Comparison of ENCODE assay signal across 8 mouse cellular contexts in the genomic region with DNA sequence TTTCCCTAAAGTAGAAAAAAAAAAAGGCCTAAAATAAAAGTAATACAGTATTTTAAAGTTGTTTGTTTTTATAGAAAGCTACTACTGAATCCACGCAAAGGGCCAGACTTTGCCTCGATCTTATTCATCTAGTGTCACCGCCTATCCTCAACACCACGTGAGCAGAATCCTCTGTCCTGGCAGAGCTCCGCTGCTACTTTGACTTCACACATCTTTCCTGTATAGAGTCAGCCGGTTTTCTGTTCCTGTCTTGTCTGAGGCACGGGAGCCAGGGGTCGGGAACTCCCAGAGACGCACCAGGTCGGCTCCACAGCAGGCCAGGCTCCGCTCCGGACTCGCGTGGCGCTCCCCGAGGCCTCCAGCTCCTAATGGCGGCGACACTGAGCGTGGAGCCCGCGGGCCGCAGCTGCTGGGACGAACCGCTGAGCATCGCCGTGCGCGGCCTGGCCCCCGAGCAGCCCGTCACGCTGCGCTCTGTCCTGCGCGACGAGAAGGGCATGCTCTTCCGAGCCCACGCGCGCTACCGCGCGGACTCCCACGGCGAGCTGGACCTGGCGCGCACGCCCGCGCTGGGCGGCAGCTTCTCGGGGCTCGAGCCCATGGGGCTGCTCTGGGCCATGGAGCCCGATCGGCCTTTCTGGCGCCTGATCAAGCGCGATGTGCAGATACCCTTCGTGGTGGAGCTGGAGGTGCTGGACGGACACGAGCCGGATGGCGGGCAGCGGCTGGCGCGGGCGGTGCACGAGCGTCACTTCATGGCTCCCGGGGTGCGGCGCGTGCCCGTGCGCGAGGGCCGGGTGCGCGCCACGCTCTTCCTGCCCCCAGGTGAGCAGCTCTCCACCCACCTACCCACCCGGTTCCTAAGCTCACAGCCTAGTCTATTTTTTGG. TPM values are rescaled to one million over a fixed set of nuclear protein-coding genes. Genes with fewer than 3 reads are reported as not detected.
DNase-seq lines count a peak whose midpoint lies in the region; ATAC-seq and TF ChIP-seq lines count a peak whose summit lies in the region.
"Not testable (repeated sequence)": the region's sequence is repeated elsewhere in the genome, so short reads cannot be mapped to it uniquely, and the experiment has no call there.

Acot6 (plus strand) TSS at position 51 of the 889 bp plus-strand sequence.

- TF ChIP-seq CTCF in lung, postnatal 0 days (IDR thresholded peaks at IDR 0.05): peak; percentile 39

- ATAC-seq in common myeloid progenitor, adult 5-6 weeks (replicated peaks; ENCODE audit: low read depth, poor library complexity, severe bottlenecking): peak; percentile 71
- peak; percentile 82 for ATAC-seq in hindbrain, embryonic 14.5 days (ENCODE audit: low FRiP score)
- ATAC-seq in lung, postnatal 0 days: peak; percentile 78

- not testable (repeated sequence) for TF ChIP-seq EP300 in lung, postnatal 0 days (IDR thresholded peaks at IDR 0.05)

- not testable (repeated sequence) for H3K9me3 ChIP-seq in hindbrain, embryonic 14.5 days (ENCODE audit: control insufficient read depth, low read length); lung, postnatal 0 days (ENCODE audit: low read length)

- not testable (repeated sequence) for H3K4me1 ChIP-seq in hindbrain, embryonic 14.5 days (replicated peaks; ENCODE audit: control insufficient read depth, insufficient read depth, low read length); lung, postnatal 0 days (ENCODE audit: insufficient read depth, low read depth, low read length)

- peak within 1 kb of the TSS; percentile 47 for H3K4me3 ChIP-seq in hindbrain, embryonic 14.5 days (replicated peaks; ENCODE audit: low read length)
- peak within 1 kb of the TSS; percentile 51 for H3K4me3 ChIP-seq in lung, postnatal 0 days (ENCODE audit: low read depth, low read length)

- DNase-seq in T-cell, adult 2 months (ENCODE audit: low spot score): peak; percentile 46
- peak; percentile 27 for DNase-seq in gastrocnemius, adult 18-20 months (ENCODE audit: low spot score)
- DNase-seq in hindbrain, embryonic 14.5 days (ENCODE audit: low spot score): peak; percentile 67
- DNase-seq in layer of hippocampus, postnatal 14 days (ENCODE audit: low spot score in 2 of 2): peak; percentile 27 to 55
- peak; percentile 67 for DNase-seq in lung, postnatal 0 days (ENCODE audit: low spot score)
- DNase-seq in ovary, postnatal 10 days (ENCODE audit: low spot score): peak; percentile 18
- DNase-seq in thymus, postnatal 0 days (ENCODE audit: low spot score): peak; percentile 48

- H3K36me3 ChIP-seq in hindbrain, embryonic 14.5 days (replicated peaks; ENCODE audit: control insufficient read depth, insufficient read depth); lung, postnatal 0 days (ENCODE audit: insufficient read depth, low read length): not testable (repeated sequence)

- H3K9ac ChIP-seq in hindbrain, embryonic 14.5 days: peak within 1 kb of the TSS; percentile 65
- peak within 1 kb of the TSS; percentile 36 for H3K9ac ChIP-seq in lung, postnatal 0 days (replicated peaks; ENCODE audit: low read depth)

- H3K4me2 ChIP-seq in hindbrain, embryonic 14.5 days (replicated peaks): peak within 1 kb of the TSS; percentile 83
- H3K4me2 ChIP-seq in lung, postnatal 0 days (replicated peaks; ENCODE audit: low read depth, low read length): peak within 1 kb of the TSS; percentile 76

- H3K27ac ChIP-seq in hindbrain, embryonic 14.5 days: peak within 1 kb of the TSS; percentile 59; the same call in 1 of the 2 replicates
- H3K27ac ChIP-seq in lung, postnatal 0 days (ENCODE audit: low read length): 0 out of 2 replicates have a peak within 1 kb of the TSS, but pooled peaks have one; percentile 32

- WGBS in hindbrain, embryonic 14.5 days: under 1% methylated on average over 72 of the region's 80 CpGs
- under 1% methylated on average over 62 of the region's 80 CpGs for WGBS in lung, postnatal 0 days

- H3K27me3 ChIP-seq in hindbrain, embryonic 14.5 days (ENCODE audit: control insufficient read depth, insufficient read depth, low read length); lung, postnatal 0 days (replicated peaks; ENCODE audit: insufficient read depth, low read length): not testable (repeated sequence)

RNA-seq across cellular contexts. Expression of gene Acot6, which starts in this region (rescaled TPM):
- 1.6 and 2.5 TPM in 2 replicates for total RNA-seq in common myeloid progenitor, adult 5-6 weeks (2017)
- total RNA-seq in gastrocnemius, adult 18-20 months (2021): 1 to 10 TPM; 2.5 to 3.0 TPM
- 1.5 TPM in 2 replicates for polyA plus RNA-seq in hindbrain, embryonic 14.5 days (2014; fragmentation: Nextera tagmentation; extraction: Ambion mirVana)
- 1 to 10 TPM; 4.7 to 5.0 TPM for total RNA-seq in layer of hippocampus, postnatal 14 days (2021)
- 1.1 and 1.3 TPM in 2 replicates for polyA plus RNA-seq in lung, postnatal 0 days (2015; fragmentation: Nextera tagmentation; extraction: Ambion mirVana)
- 0.62 and 0.95 TPM in 2 replicates for polyA plus RNA-seq in thymus, postnatal 0 days (2015; fragmentation: Nextera tagmentation; extraction: Ambion mirVana)

Comparison
In these comparisons a context has a peak if more than half of its experiments do, and no peak if none do; other contexts are left out.
1. Peak in every context shown above with its lines: DNase-seq, ATAC-seq, H3K4me3 ChIP-seq and H3K27ac ChIP-seq.
2. Peak in DNase-seq in thymus, postnatal 0 days; RNA of the gene not detected or under 1 TPM.